Mouse (Mus musculus): Measurements from ENCODE around the gene Slc47a2. TPM values are rescaled to one million over a fixed set of nuclear protein-coding genes. Genes with fewer than 3 reads are reported as not detected.

Slc47a2 gene
- polyA plus RNA-seq, 1 experiment from 2014 or later: not detected

DNA sequence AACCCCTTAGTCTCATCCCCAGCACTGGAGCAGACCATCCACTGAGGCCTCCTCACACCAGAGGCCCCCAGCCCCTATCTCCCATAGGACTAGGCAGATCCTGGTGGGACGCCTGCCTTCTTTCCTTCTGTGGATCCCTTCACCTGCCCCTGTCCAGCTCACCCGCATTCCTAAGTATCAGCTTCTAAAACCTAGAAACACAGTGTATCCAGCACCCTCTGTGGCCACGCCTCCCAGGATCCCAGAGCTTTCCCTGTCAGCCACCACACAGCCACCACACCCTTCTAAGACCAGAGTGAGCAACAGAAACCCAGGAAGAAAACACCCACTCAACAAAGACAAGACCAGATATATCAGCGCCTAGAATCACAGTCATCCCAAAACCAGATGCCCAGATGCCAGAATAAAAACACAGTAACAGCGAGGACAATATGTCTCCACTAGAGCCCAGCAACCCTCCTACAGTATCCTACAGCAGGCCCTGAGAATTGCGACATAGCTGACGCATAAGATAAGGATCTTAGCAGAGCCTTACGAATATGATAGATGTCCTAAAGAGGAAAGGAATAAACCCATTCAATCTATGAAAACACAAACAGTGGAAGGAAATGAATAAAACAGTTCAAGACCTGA, 64.1 kb downstream of the Slc47a2 start:
- no peaks in the 10 kb centered on the region for H3K27me3 ChIP-seq (ENCODE audit: control insufficient read depth, insufficient read depth, low read length)
- H3K27ac ChIP-seq (ENCODE audit: low read depth, low read length): no peak overlapping the region
- H3K9me3 ChIP-seq (ENCODE audit: control insufficient read depth, low read length): no peaks in the 10 kb centered on the region
- H3K36me3 ChIP-seq (ENCODE audit: control insufficient read depth, insufficient read depth, low read length): no peaks in the 10 kb centered on the region
- DNase-seq (ENCODE audit: low spot score) (no peak), ATAC-seq (ENCODE audit: insufficient read depth, low FRiP score, low TSS enrichment) (no peak)
- H3K4me2 ChIP-seq (ENCODE audit: low read depth): no peak overlapping the region
- H3K9ac ChIP-seq (ENCODE audit: low read length): no peak overlapping the region
- WGBS: 84% methylated on average over 8 of the region's 8 CpGs
- H3K4me1 ChIP-seq (ENCODE audit: control insufficient read depth, insufficient read depth, low read length): no peaks in the 10 kb centered on the region
- no peak overlapping the region for H3K4me3 ChIP-seq (ENCODE audit: low read depth, low read length)

GRCm38 (mm10) chr11:61277937-61278336, 64.7 kb downstream of the Slc47a2 start:
- H3K27ac ChIP-seq (ENCODE audit: low read depth, low read length): no peak overlapping the region
- H3K9ac ChIP-seq (ENCODE audit: low read length): no peak overlapping the region
- 75% methylated on average over 2 of the region's 2 CpGs for WGBS
- no peak overlapping the region for H3K4me3 ChIP-seq (ENCODE audit: low read depth, low read length)
- no peaks in the 10 kb centered on the region for H3K4me1 ChIP-seq (ENCODE audit: control insufficient read depth, insufficient read depth, low read length)
- ATAC-seq (ENCODE audit: insufficient read depth, low FRiP score, low TSS enrichment): no peak
- no peaks in the 10 kb centered on the region for H3K9me3 ChIP-seq (ENCODE audit: control insufficient read depth, low read length)
- DNase-seq (ENCODE audit: low spot score): no peak
- no peaks in the 10 kb centered on the region for H3K27me3 ChIP-seq (ENCODE audit: control insufficient read depth, insufficient read depth, low read length)
- no peak overlapping the region for H3K4me2 ChIP-seq (ENCODE audit: low read depth)
- no peaks in the 10 kb centered on the region for H3K36me3 ChIP-seq (ENCODE audit: control insufficient read depth, insufficient read depth, low read length)

GRCm38 (mm10) chr11:61276482-61276881, 66.2 kb downstream of the Slc47a2 start:
- H3K9ac ChIP-seq (ENCODE audit: low read length): no peak overlapping the region
- H3K4me1 ChIP-seq (ENCODE audit: control insufficient read depth, insufficient read depth, low read length): no peaks in the 10 kb centered on the region
- H3K27me3 ChIP-seq (ENCODE audit: control insufficient read depth, insufficient read depth, low read length): no peaks in the 10 kb centered on the region
- ATAC-seq (ENCODE audit: insufficient read depth, low FRiP score, low TSS enrichment) (no peak), DNase-seq (ENCODE audit: low spot score) (no peak)
- WGBS: 81% methylated on average over 3 of the region's 3 CpGs
- no peak overlapping the region for H3K27ac ChIP-seq (ENCODE audit: low read depth, low read length)
- no peak overlapping the region for H3K4me3 ChIP-seq (ENCODE audit: low read depth, low read length)
- no peaks in the 10 kb centered on the region for H3K36me3 ChIP-seq (ENCODE audit: control insufficient read depth, insufficient read depth, low read length)
- H3K9me3 ChIP-seq (ENCODE audit: control insufficient read depth, low read length): no peaks in the 10 kb centered on the region
- H3K4me2 ChIP-seq (ENCODE audit: low read depth): no peak overlapping the region

GRCm38 (mm10) chr11:61275106-61275505, 67.6 kb downstream of the Slc47a2 start:
- Histone ChIP-seq H3K27ac (ENCODE audit: low read depth, low read length) (no peak overlapping the region), H3K36me3 (ENCODE audit: control insufficient read depth, insufficient read depth, low read length) (no peaks in the 10 kb centered on the region), H3K4me2 (ENCODE audit: low read depth) (no peak overlapping the region), H3K27me3 (ENCODE audit: control insufficient read depth, insufficient read depth, low read length) (no peaks in the 10 kb centered on the region), H3K9ac (ENCODE audit: low read length) (no peak overlapping the region), H3K9me3 (ENCODE audit: control insufficient read depth, low read length) (no peaks in the 10 kb centered on the region), H3K4me1 (ENCODE audit: control insufficient read depth, insufficient read depth, low read length) (no peaks in the 10 kb centered on the region), H3K4me3 (ENCODE audit: low read depth, low read length) (no peak overlapping the region)
- DNase-seq (ENCODE audit: low spot score): no peak
- WGBS: 87% methylated on average over 8 of the region's 8 CpGs
- ATAC-seq (ENCODE audit: insufficient read depth, low FRiP score, low TSS enrichment): no peak

DNA sequence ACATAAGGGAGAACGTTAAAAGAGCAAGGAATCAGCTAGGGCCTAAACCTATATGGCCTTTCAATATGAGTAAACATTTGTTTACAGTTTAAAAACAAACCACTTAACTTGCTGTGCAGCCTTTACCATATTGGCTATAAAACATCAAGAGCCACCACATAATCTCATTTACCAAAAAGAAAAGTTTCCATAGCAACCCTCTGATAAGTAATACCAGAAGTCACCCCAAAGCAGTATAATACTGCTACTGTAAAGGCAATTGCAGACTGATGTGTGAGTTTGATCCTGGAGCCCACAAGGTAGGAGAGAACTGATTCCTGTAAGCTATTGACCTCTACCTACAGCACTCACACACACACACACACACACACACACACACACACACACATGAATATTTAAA, 68.2 kb downstream of the Slc47a2 start:
- Histone ChIP-seq H3K4me2 (ENCODE audit: low read depth) (no peak overlapping the region), H3K4me1 (ENCODE audit: control insufficient read depth, insufficient read depth, low read length) (no peaks in the 10 kb centered on the region), H3K36me3 (ENCODE audit: control insufficient read depth, insufficient read depth, low read length) (no peaks in the 10 kb centered on the region), H3K4me3 (ENCODE audit: low read depth, low read length) (no peak overlapping the region), H3K27me3 (ENCODE audit: control insufficient read depth, insufficient read depth, low read length) (no peaks in the 10 kb centered on the region), H3K9me3 (ENCODE audit: control insufficient read depth, low read length) (no peaks in the 10 kb centered on the region), H3K9ac (ENCODE audit: low read length) (no peak overlapping the region), H3K27ac (ENCODE audit: low read depth, low read length) (no peak overlapping the region)
- 86% methylated on average over 1 of the region's 1 CpGs for WGBS
- DNase-seq (ENCODE audit: low spot score): no peak
- no peak for ATAC-seq (ENCODE audit: insufficient read depth, low FRiP score, low TSS enrichment)

DNA sequence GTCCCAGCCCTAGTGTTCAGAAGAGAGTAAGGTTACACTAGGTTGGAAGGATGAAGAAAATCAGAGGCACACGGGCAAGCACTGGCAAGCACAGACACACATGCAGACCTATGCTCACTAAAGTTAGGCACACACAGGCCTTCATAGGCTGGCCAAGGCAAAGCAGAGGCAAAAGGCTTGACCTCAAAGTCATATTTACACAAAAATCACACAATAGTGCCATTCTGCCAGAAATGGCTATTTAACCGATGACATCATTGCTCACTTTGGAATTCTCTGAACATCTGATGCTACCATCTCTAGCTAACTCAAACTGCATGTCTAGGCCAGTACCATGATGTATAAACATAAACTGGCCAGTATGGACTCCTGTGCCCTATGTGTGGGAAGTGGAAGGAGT, 68.7 kb downstream of the Slc47a2 start:
- Histone ChIP-seq H3K4me1 (ENCODE audit: control insufficient read depth, insufficient read depth, low read length) (no peaks in the 10 kb centered on the region), H3K36me3 (ENCODE audit: control insufficient read depth, insufficient read depth, low read length) (no peaks in the 10 kb centered on the region), H3K27me3 (ENCODE audit: control insufficient read depth, insufficient read depth, low read length) (no peaks in the 10 kb centered on the region), H3K4me3 (ENCODE audit: low read depth, low read length) (no peak overlapping the region), H3K9ac (ENCODE audit: low read length) (no peak overlapping the region), H3K27ac (ENCODE audit: low read depth, low read length) (no peak overlapping the region), H3K9me3 (ENCODE audit: control insufficient read depth, low read length) (no peaks in the 10 kb centered on the region), H3K4me2 (ENCODE audit: low read depth) (no peak overlapping the region)
- ATAC-seq (ENCODE audit: insufficient read depth, low FRiP score, low TSS enrichment): no peak
- WGBS: 87% methylated on average over 2 of the region's 2 CpGs
- DNase-seq (ENCODE audit: low spot score): no peak

- Histone ChIP-seq H3K4me2 (ENCODE audit: low read depth) (no peak overlapping the region), H3K27ac (ENCODE audit: low read depth, low read length) (no peak overlapping the region), H3K36me3 (ENCODE audit: control insufficient read depth, insufficient read depth, low read length) (no peaks in the 10 kb centered on the region), H3K4me1 (ENCODE audit: control insufficient read depth, insufficient read depth, low read length) (peaks cover under 1% of the 10 kb centered on the region; the same call in 1 of the 2 replicates), H3K9me3 (ENCODE audit: control insufficient read depth, low read length) (no peaks in the 10 kb centered on the region), H3K27me3 (ENCODE audit: control insufficient read depth, insufficient read depth, low read length) (no peaks in the 10 kb centered on the region), H3K9ac (ENCODE audit: low read length) (no peak overlapping the region), H3K4me3 (ENCODE audit: low read depth, low read length) (no peak overlapping the region)
- no peak for DNase-seq (ENCODE audit: low spot score)
- ATAC-seq (ENCODE audit: insufficient read depth, low FRiP score, low TSS enrichment): no peak
Observed at GRCm38 (mm10) chr11:61271612-61272011, 71.0 kb downstream of the Slc47a2 start.

- H3K27ac ChIP-seq (ENCODE audit: low read depth, low read length): no peak overlapping the region
- H3K27me3 ChIP-seq (ENCODE audit: control insufficient read depth, insufficient read depth, low read length): no peaks in the 10 kb centered on the region
- ATAC-seq (ENCODE audit: insufficient read depth, low FRiP score, low TSS enrichment) (no peak), DNase-seq (ENCODE audit: low spot score) (no peak)
- no peak overlapping the region for H3K4me2 ChIP-seq (ENCODE audit: low read depth)
- H3K36me3 ChIP-seq (ENCODE audit: control insufficient read depth, insufficient read depth, low read length): no peaks in the 10 kb centered on the region
- H3K9me3 ChIP-seq (ENCODE audit: control insufficient read depth, low read length): no peaks in the 10 kb centered on the region
- 88% methylated on average over 5 of the region's 5 CpGs for WGBS
- peaks cover 6% of the 10 kb centered on the region for H3K4me1 ChIP-seq (ENCODE audit: control insufficient read depth, insufficient read depth, low read length)
- H3K9ac ChIP-seq (ENCODE audit: low read length): no peak overlapping the region
- H3K4me3 ChIP-seq (ENCODE audit: low read depth, low read length): no peak overlapping the region
Observed at GRCm38 (mm10) chr11:61270406-61270805, 72.3 kb downstream of the Slc47a2 start.

DNA sequence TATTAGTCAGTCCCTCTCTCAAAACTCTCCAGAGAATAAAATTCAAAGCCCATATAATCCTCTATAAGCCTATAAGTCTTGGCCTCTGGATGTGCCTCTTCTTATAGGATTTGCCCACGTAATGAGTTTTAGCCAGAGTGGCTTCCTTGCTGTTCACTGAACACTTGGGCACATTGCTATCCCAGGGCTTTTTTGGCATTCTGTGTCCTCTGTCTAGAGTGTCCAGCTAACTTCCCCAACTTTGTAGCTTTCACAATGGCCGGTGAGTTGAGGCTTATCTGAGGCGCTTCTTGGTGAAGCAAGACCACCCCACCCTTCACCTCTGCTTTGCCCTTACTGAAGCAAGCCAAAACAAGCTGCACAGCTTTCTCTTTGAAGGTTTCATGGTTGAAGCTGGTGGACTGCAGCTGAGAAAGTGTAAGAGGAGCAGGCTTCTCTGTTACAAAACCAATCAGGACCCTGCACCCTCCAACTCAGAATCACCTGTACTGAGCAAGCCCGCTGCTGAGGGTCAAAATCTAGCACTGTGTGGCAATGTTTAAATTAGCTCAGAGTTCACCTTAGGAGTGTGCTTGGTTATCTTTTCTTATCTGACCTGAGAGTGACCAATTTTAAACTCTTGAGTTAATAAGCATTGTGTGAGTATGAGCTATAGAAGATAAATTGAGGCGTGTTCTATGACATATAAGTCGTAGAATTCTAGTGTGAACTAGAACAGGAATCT, 73.9 kb downstream of the Slc47a2 start:
- no peak overlapping the region for H3K9ac ChIP-seq (ENCODE audit: low read length)
- H3K27ac ChIP-seq (ENCODE audit: low read depth, low read length): no peak overlapping the region
- H3K27me3 ChIP-seq (ENCODE audit: control insufficient read depth, insufficient read depth, low read length): no peaks in the 10 kb centered on the region
- WGBS: 94% methylated on average over 6 of the region's 6 CpGs
- H3K4me1 ChIP-seq (ENCODE audit: control insufficient read depth, insufficient read depth, low read length): peaks cover 6% of the 10 kb centered on the region
- ATAC-seq (ENCODE audit: insufficient read depth, low FRiP score, low TSS enrichment): no peak
- no peaks in the 10 kb centered on the region for H3K9me3 ChIP-seq (ENCODE audit: control insufficient read depth, low read length)
- DNase-seq (ENCODE audit: low spot score): no peak
- H3K36me3 ChIP-seq (ENCODE audit: control insufficient read depth, insufficient read depth, low read length): no peaks in the 10 kb centered on the region
- H3K4me3 ChIP-seq (ENCODE audit: low read depth, low read length): no peak overlapping the region
- H3K4me2 ChIP-seq (ENCODE audit: low read depth): no peak overlapping the region

Measured in neural tube, embryonic 11.5 days (tissue).